Mouse (Mus musculus): Measurements from ENCODE around the gene Mogat2. TPM values are rescaled to one million over a fixed set of nuclear protein-coding genes. Genes with fewer than 3 reads are reported as not detected.

Gene Mogat2
- polyA plus RNA-seq, 1 experiment from 2014 or later, result 2.5 TPM

DNA sequence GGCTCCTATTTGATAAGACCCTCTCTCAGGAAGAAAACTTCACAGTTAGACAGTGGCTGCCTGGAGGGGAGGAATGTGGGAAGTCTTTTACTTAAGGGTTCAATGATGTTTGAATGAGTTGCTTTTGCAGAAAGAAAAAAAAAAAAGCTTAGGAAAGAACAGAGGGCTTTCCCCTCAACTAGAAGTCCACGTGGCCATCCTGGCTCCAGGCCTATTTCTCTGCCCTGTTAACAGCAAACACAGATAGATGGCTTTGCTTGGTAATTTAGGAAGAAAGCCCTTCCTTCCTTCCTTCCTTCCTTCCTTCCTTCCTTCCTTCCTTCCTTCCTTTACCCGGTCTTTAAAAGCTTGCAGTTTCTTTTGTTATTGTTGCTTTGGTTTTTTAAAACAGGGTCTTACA lies 3.5 kb downstream of the Mogat2 start:
- H3K27me3 ChIP-seq, result peaks cover 25% of the 10 kb centered on the region
- no peak overlapping the region for H3K27ac ChIP-seq (replicated peaks)
- ATAC-seq (ENCODE audit: insufficient number of reproducible peaks, low FRiP score, low TSS enrichment, low read depth), result no peak
- H3K9ac ChIP-seq, result no peak overlapping the region
- H3K36me3 ChIP-seq, result no peaks in the 10 kb centered on the region
- peaks cover 12% of the 10 kb centered on the region for H3K4me1 ChIP-seq
- H3K9me3 ChIP-seq (replicated peaks), result no peaks in the 10 kb centered on the region
- no peak overlapping the region for H3K4me2 ChIP-seq (replicated peaks)
- H3K4me3 ChIP-seq (replicated peaks), result no peak overlapping the region
- 23% methylated on average over 2 of the region's 2 CpGs for WGBS

- no peak overlapping the region for H3K4me3 ChIP-seq (replicated peaks)
- WGBS, result 62% methylated on average over 6 of the region's 6 CpGs
- no peak overlapping the region for H3K27ac ChIP-seq (replicated peaks)
- peaks cover 6% of the 10 kb centered on the region; the same call in 1 of the 2 replicates for H3K4me1 ChIP-seq
- ATAC-seq (ENCODE audit: insufficient number of reproducible peaks, low FRiP score, low TSS enrichment, low read depth), result no peak
- no peak overlapping the region for H3K4me2 ChIP-seq (replicated peaks)
- no peak overlapping the region for H3K9ac ChIP-seq
- no peaks in the 10 kb centered on the region for H3K9me3 ChIP-seq (replicated peaks)
- 0 out of 2 replicates have a peak, but pooled peaks cover 6% of the 10 kb centered on the region for H3K27me3 ChIP-seq
- H3K36me3 ChIP-seq, result no peaks in the 10 kb centered on the region
Observed at GRCm38 (mm10) chr7:99232571-99232970, 5.8 kb downstream of the Mogat2 start.

DNA sequence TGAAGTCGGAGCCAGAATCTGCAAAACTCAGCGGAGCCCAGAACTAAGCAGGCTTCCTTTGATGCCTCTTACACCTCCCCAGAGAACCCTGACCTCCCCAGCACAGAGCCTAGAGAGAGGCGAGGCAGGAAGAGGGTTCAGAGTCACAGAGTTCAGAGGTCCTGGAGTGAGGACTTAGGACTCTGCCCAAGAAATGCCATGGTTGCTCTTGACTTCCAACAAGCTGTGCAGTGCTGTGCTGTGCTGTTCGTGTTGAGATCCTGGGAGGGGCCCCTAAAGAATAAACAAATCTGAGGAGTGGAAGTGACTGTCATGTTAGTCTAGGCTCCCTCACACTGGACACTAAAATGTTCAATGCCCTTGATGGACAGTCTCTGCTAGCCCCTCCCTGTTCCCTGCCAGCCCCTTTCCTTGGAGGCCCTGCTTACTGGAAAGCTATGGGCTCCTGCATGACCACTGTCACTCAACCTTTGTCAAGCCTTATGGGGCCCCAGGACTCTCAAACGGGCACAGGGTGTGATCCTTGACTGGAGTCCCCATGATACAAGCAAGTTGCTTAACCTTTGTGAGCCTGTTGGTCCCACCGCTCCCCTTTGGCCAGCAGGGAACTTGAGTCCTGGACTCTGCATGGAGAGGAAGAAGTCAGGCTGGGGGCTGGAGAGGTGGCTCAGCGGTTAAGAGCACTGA lies 8.2 kb downstream of the Mogat2 start:
- no peak overlapping the region for H3K9ac ChIP-seq
- 75% methylated on average over 7 of the region's 7 CpGs for WGBS
- H3K4me2 ChIP-seq (replicated peaks), result no peak overlapping the region
- no peaks in the 10 kb centered on the region for H3K9me3 ChIP-seq (replicated peaks)
- H3K36me3 ChIP-seq, result no peaks in the 10 kb centered on the region
- H3K4me3 ChIP-seq (replicated peaks), result no peak overlapping the region
- H3K27me3 ChIP-seq, result no peaks in the 10 kb centered on the region
- ATAC-seq (ENCODE audit: insufficient number of reproducible peaks, low FRiP score, low TSS enrichment, low read depth), result no peak
- H3K27ac ChIP-seq (replicated peaks), result no peak overlapping the region
- H3K4me1 ChIP-seq, result peaks cover 6% of the 10 kb centered on the region; the same call in 1 of the 2 replicates

DNA sequence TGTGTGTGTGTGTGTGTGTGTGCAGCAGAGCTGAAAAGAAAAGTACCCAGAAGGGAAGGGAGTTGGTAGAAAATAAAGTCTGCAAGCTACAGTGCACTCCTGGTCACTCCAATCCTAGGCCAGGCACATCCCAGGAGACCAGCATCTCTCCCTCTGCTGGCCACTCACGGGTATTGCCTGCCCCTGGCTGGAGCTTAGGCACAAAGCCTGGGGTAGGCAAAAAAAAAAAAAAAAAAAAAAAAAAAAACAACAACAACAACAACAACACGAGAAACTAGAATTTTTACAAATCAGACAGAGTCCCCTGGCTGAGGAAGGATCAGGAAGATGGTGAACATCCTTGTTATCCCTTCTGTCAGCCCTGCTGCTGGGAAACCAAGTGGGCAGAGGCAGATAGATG lies 9.0 kb downstream of the Mogat2 start:
- H3K27ac ChIP-seq (replicated peaks), result no peak overlapping the region
- no peaks in the 10 kb centered on the region for H3K9me3 ChIP-seq (replicated peaks)
- no peak overlapping the region for H3K4me2 ChIP-seq (replicated peaks)
- H3K9ac ChIP-seq, result no peak overlapping the region
- ATAC-seq (ENCODE audit: insufficient number of reproducible peaks, low FRiP score, low TSS enrichment, low read depth), result no peak
- H3K4me1 ChIP-seq, result 0 out of 2 replicates have a peak, but pooled peaks cover under 1% of the 10 kb centered on the region
- H3K27me3 ChIP-seq, result no peaks in the 10 kb centered on the region
- WGBS, result 8% methylated on average over 2 of the region's 2 CpGs
- no peaks in the 10 kb centered on the region for H3K36me3 ChIP-seq
- H3K4me3 ChIP-seq (replicated peaks), result no peak overlapping the region

- H3K4me2 ChIP-seq (replicated peaks), result no peak overlapping the region
- H3K27me3 ChIP-seq, result no peaks in the 10 kb centered on the region
- WGBS, result 90% methylated on average over 8 of the region's 8 CpGs
- no peaks in the 10 kb centered on the region for H3K4me1 ChIP-seq
- H3K36me3 ChIP-seq, result no peaks in the 10 kb centered on the region
- no peak overlapping the region for H3K27ac ChIP-seq (replicated peaks)
- ATAC-seq (ENCODE audit: insufficient number of reproducible peaks, low FRiP score, low TSS enrichment, low read depth), result no peak
- H3K9me3 ChIP-seq (replicated peaks), result no peaks in the 10 kb centered on the region
- no peak overlapping the region for H3K4me3 ChIP-seq (replicated peaks)
- H3K9ac ChIP-seq, result no peak overlapping the region
Observed at GRCm38 (mm10) chr7:99228825-99229224, 9.6 kb downstream of the Mogat2 start.

- Histone ChIP-seq H3K9ac (no peak overlapping the region), H3K4me2 (replicated peaks) (no peak overlapping the region), H3K27me3 (no peaks in the 10 kb centered on the region), H3K4me3 (replicated peaks) (no peak overlapping the region), H3K9me3 (replicated peaks) (no peaks in the 10 kb centered on the region), H3K27ac (replicated peaks) (no peak overlapping the region), H3K36me3 (no peaks in the 10 kb centered on the region), H3K4me1 (no peaks in the 10 kb centered on the region)
- 90% methylated on average over 4 of the region's 4 CpGs for WGBS
- no peak for ATAC-seq (ENCODE audit: insufficient number of reproducible peaks, low FRiP score, low TSS enrichment, low read depth)
Observed at GRCm38 (mm10) chr7:99227267-99227666, 11.2 kb downstream of the Mogat2 start.

DNA sequence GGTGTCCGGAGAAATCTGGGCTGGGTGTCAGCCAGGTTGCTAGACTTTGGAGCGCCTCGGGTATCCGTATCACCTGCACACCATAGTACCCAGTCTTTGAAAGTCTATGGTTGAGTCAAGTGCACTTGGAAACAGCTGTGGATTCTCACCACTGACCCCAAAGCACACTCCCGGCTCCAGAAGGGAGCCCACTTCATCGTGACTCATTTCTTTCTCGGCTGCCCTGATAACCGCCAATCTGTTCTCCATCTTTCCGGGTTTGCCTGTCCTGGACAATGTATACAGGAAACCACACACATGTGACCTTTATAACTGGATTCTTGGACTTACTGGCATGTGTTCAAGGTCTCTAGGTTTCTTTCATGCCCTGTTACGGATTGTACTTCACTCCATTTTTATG lies 11.8 kb downstream of the Mogat2 start:
- Histone ChIP-seq H3K27me3 (no peaks in the 10 kb centered on the region), H3K4me2 (replicated peaks) (no peak overlapping the region), H3K9ac (no peak overlapping the region), H3K4me3 (replicated peaks) (no peak overlapping the region), H3K27ac (replicated peaks) (no peak overlapping the region), H3K9me3 (replicated peaks) (no peaks in the 10 kb centered on the region), H3K36me3 (no peaks in the 10 kb centered on the region), H3K4me1 (no peaks in the 10 kb centered on the region)
- WGBS, result 90% methylated on average over 10 of the region's 10 CpGs
- no peak for ATAC-seq (ENCODE audit: insufficient number of reproducible peaks, low FRiP score, low TSS enrichment, low read depth)

DNA sequence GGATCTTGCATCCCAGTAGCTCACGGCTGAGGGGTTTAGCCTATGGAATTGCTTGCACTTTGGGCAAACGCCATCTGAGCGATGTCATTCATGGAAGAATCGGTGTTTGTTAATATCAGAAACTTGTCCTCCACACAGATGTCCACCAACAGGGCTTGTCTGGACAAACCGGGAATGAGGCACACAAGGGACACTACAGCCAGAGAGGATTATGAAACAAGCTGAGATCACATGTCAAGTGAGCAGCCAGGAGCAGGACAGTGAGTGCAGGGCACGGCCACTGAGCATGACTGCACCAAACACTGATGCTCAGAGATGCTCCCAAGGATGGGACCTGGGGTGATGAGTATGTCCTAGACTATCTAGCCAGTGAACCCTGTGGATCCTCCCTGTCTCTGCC lies 13.0 kb downstream of the Mogat2 start:
- Histone ChIP-seq H3K27ac (replicated peaks) (no peak overlapping the region), H3K36me3 (no peaks in the 10 kb centered on the region), H3K9me3 (replicated peaks) (no peaks in the 10 kb centered on the region), H3K4me2 (replicated peaks) (no peak overlapping the region), H3K9ac (no peak overlapping the region), H3K27me3 (no peaks in the 10 kb centered on the region), H3K4me3 (replicated peaks) (no peak overlapping the region), H3K4me1 (no peaks in the 10 kb centered on the region)
- WGBS, result 78% methylated on average over 6 of the region's 6 CpGs
- no peak for ATAC-seq (ENCODE audit: insufficient number of reproducible peaks, low FRiP score, low TSS enrichment, low read depth)

- Histone ChIP-seq H3K27ac (replicated peaks) (no peak overlapping the region), H3K9me3 (replicated peaks) (no peaks in the 10 kb centered on the region), H3K4me2 (replicated peaks) (no peak overlapping the region), H3K4me1 (no peaks in the 10 kb centered on the region), H3K4me3 (replicated peaks) (no peak overlapping the region), H3K36me3 (no peaks in the 10 kb centered on the region), H3K27me3 (no peaks in the 10 kb centered on the region), H3K9ac (no peak overlapping the region)
- ATAC-seq (ENCODE audit: insufficient number of reproducible peaks, low FRiP score, low TSS enrichment, low read depth), result no peak
- WGBS, result 46% methylated on average over 1 of the region's 1 CpGs
Observed at GRCm38 (mm10) chr7:99224648-99225190, 13.7 kb downstream of the Mogat2 start.

DNA sequence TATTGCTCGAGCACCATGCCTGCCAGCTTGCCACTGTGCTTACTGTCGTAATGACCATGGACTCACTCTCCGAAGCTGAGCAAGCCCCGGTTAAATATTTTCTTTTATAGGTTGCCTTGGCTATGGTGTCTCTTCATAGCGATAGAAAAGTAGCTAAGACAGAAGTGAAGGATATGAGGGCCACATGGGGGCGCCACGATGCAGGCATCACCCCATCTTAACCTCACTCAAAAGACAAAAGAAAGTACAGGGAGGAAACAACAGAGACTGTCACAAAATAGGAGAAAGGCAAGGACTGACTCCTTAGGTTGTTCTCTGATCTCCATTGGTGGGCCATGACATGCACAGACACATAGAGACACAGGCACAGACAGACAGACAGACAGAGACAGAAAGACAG lies 14.2 kb downstream of the Mogat2 start:
- 67% methylated on average over 7 of the region's 7 CpGs for WGBS
- Histone ChIP-seq H3K9ac (no peak overlapping the region), H3K27ac (replicated peaks) (no peak overlapping the region), H3K4me3 (replicated peaks) (no peak overlapping the region), H3K4me1 (no peaks in the 10 kb centered on the region), H3K9me3 (replicated peaks) (no peaks in the 10 kb centered on the region), H3K4me2 (replicated peaks) (no peak overlapping the region), H3K27me3 (no peaks in the 10 kb centered on the region), H3K36me3 (no peaks in the 10 kb centered on the region)
- no peak for ATAC-seq (ENCODE audit: insufficient number of reproducible peaks, low FRiP score, low TSS enrichment, low read depth)

DNA sequence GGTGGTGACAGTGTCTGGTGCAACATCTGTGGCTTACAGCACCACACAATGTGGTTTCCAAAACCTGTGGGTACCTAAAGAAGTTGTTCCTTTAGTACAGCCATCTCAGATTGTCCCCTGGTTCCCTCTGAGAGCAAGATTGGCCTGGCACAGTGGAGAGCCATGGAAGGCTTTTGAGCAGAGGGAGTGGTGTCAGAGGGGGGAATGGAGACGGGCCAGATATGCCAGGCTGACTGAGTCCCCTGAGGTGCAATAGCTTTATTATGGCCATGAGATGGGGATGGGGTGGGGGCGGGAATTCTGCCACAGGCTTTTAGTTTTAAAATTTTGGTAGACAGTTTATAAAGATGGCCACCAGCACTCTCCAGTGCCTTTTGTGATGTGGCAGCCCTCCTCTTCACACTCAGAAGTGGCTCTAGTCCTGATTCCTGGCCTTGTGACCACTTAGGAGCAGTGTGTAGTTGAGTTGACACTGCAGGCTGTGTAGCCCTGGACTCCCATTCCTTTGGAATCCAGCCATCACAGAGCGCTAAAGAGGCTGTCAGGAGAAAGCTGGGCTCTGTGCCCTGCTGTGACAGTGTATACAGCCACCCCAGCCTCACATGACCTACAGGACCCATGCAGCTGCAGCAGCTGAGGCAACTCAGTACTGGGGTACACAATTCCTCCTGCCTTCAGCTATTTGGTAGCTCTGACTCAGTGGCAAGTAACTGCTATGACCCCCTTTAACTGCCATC lies 20.9 kb downstream of the Mogat2 start:
- Histone ChIP-seq H3K36me3 (no peaks in the 10 kb centered on the region), H3K4me2 (replicated peaks) (no peak overlapping the region), H3K9ac (no peak overlapping the region), H3K9me3 (replicated peaks) (no peaks in the 10 kb centered on the region), H3K4me3 (replicated peaks) (no peak overlapping the region), H3K27me3 (no peaks in the 10 kb centered on the region), H3K4me1 (0 out of 2 replicates have a peak, but pooled peaks cover 2% of the 10 kb centered on the region), H3K27ac (replicated peaks) (no peak overlapping the region)
- WGBS, result 56% methylated on average over 3 of the region's 3 CpGs
- ATAC-seq (ENCODE audit: insufficient number of reproducible peaks, low FRiP score, low TSS enrichment, low read depth), result no peak

All from embryonic facial prominence, embryonic 15.5 days (tissue).